Mouse (Mus musculus) hindbrain, embryonic 13.5 days (tissue): ENCODE data around the gene Rab27a. TPM values are rescaled to one million over a fixed set of nuclear protein-coding genes. Genes with fewer than 3 reads are reported as not detected.
"Not testable (repeated sequence)": the region's sequence is repeated elsewhere in the genome, so short reads cannot be mapped to it uniquely, and the experiment has no call there.

Experiments used
- ATAC-seq: fragments of 200-750 bp; cut with Nextera tagmentation; 2 replicates; pipeline ENCODE4 v1.8.0; 2017; ENCODE audit warnings: moderate TSS enrichment; ENCODE audit not compliant: low FRiP score
- H3K27ac ChIP-seq: fragments of 300-500 bp; sonication (generic); 2 replicates; pipeline ENCODE4 v1.5.1; 2015; ENCODE audit warnings: inconsistent platforms, mild to moderate bottlenecking, moderate library complexity
- H3K27me3 ChIP-seq: fragments of 300-500 bp; sonication (generic); 2 replicates; pipeline ENCODE4 v1.6.1; 2015; ENCODE audit warnings: mild to moderate bottlenecking, inconsistent platforms
- H3K36me3 ChIP-seq: fragments of 300-500 bp; sonication (generic); 2 replicates; pipeline ENCODE4 v1.6.1; 2015; ENCODE audit warnings: mild to moderate bottlenecking, inconsistent platforms
- H3K4me1 ChIP-seq: fragments of 300-500 bp; sonication (generic); replicated peaks from 2 replicates; pipeline ENCODE4 v1.6.1; 2015; ENCODE audit warnings: inconsistent platforms
- H3K4me2 ChIP-seq: fragments of 300-500 bp; sonication (generic); 2 replicates; pipeline ENCODE4 v1.6.1; 2015; ENCODE audit warnings: inconsistent platforms, mild to moderate bottlenecking, moderate library complexity
- H3K4me3 ChIP-seq: fragments of 300-500 bp; sonication (generic); 2 replicates; pipeline ENCODE4 v1.5.1; 2015; ENCODE audit warnings: mild to moderate bottlenecking, inconsistent platforms
- H3K9ac ChIP-seq: fragments of 300-500 bp; sonication (generic); 2 replicates; pipeline ENCODE4 v1.6.1; 2015; ENCODE audit warnings: mild to moderate bottlenecking, inconsistent platforms
- H3K9me3 ChIP-seq: fragments of 300-500 bp; sonication (generic); 2 replicates; pipeline ENCODE4 v1.6.1; 2016; ENCODE audit warnings: inconsistent platforms
- WGBS: fragments of 180-500 bp; shearing (Covaris S2); methylation state at CpG from one replicate; pipeline ENCODE4 v1.1.7; 2015; 5-methylcytosine and 5-hydroxymethylcytosine counted together
- polyA plus RNA-seq: library from polyadenylated mRNA; unstranded; fragments of >200 nt; fragmentation: Nextera tagmentation; extraction: Ambion mirVana; gene quantifications from 2 replicates; pipeline ENCODE4 v1.2.1, GENCODE M21; 2015

The Rab27a gene
- polyA plus RNA-seq, 1 experiment from 2014 or later: 1.3 TPM

DNA sequence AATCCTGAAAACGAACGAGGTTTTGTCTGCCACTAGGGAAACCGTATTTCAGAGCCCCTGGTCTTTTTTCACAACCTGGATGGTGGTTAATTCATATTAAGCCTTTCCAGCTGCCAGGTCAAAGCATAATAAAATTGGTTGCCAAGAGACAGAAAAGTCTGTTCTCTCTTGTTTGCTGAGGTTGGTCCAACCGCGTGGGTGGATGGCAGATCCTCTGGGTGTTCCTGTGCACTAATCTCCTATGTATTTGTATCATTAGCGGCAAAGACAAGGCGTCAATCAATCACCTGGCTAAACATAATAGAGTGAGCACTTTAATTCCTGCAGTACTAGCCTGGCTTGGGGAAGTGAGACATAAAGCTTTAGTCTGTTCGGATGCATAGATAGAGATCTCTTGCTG, 6.0 kb downstream of the Rab27a start:
- no peak overlapping the region for H3K27ac ChIP-seq
- no peaks in the 10 kb centered on the region for H3K9me3 ChIP-seq
- no peak overlapping the region for H3K9ac ChIP-seq
- peaks cover 6% of the 10 kb centered on the region; the same call in 1 of the 2 replicates for H3K27me3 ChIP-seq
- no peak overlapping the region for H3K4me2 ChIP-seq
- H3K36me3 ChIP-seq: no peaks in the 10 kb centered on the region
- WGBS: 69% methylated on average over 8 of the region's 8 CpGs
- no peak overlapping the region for H3K4me3 ChIP-seq
- peaks cover 3% of the 10 kb centered on the region; the same call in 1 of the 2 replicates for H3K4me1 ChIP-seq
- ATAC-seq: no peak

DNA sequence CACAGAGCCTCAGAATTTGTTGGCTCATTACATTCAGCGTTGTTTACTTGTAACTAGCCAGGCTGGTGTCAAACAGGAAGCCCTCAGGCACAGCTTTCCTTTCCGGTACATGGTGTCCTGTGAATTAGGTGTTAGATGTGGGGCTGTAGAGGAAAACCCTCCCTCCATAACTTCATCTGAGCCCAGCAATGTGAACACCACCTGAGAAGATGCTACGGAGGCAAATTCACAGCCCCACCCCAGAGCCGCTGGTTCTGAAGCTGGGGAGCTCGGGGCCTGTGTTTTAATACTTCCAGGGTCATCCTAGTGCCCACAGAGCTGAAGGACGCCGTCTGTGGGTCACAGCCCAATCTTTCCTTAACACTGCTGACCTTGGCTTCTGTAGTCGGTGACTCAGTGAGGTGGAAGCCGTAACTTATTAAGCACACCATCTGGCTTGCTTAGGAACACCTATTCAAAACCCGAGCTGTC, 10.8 kb downstream of the Rab27a start:
- no peak overlapping the region; the same call in 1 of the 2 replicates for H3K9ac ChIP-seq
- ATAC-seq: no peak
- no peaks in the 10 kb centered on the region for H3K36me3 ChIP-seq
- no peaks in the 10 kb centered on the region; the same call in 1 of the 2 replicates for H3K4me1 ChIP-seq
- H3K9me3 ChIP-seq: no peaks in the 10 kb centered on the region
- H3K4me3 ChIP-seq: no peak overlapping the region
- no peak overlapping the region for H3K4me2 ChIP-seq
- no peak overlapping the region for H3K27ac ChIP-seq
- no peaks in the 10 kb centered on the region for H3K27me3 ChIP-seq
- WGBS: 71% methylated on average over 10 of the region's 10 CpGs

DNA sequence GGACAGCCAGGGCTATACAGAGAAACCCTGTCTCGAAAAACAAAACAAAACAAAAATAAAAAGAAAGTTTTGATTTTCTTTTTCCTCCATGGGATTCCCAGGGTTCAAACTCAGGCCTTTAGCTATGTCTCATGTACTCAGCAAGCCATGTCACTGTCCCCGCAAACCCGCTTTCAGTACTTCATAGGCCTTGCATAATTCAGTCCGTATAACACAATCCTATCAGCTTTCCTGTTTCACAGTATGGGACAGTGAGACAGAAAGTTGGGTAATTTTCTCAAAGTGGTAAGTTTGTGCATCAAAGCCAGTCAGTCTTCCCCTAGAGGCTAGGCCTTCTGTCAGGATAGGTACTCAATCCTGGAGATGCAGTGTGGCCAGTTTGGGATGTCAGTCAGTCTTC, 14.6 kb downstream of the Rab27a start:
- Histone ChIP-seq H3K27me3 (no peaks in the 10 kb centered on the region), H3K9me3 (no peaks in the 10 kb centered on the region), H3K4me3 (no peak overlapping the region), H3K4me2 (no peak overlapping the region), H3K36me3 (no peaks in the 10 kb centered on the region), H3K27ac (no peak overlapping the region), H3K9ac (no peak overlapping the region), H3K4me1 (peaks cover 4% of the 10 kb centered on the region; the same call in 1 of the 2 replicates)
- WGBS: 86% methylated on average over 4 of the region's 4 CpGs
- ATAC-seq: no peak

DNA sequence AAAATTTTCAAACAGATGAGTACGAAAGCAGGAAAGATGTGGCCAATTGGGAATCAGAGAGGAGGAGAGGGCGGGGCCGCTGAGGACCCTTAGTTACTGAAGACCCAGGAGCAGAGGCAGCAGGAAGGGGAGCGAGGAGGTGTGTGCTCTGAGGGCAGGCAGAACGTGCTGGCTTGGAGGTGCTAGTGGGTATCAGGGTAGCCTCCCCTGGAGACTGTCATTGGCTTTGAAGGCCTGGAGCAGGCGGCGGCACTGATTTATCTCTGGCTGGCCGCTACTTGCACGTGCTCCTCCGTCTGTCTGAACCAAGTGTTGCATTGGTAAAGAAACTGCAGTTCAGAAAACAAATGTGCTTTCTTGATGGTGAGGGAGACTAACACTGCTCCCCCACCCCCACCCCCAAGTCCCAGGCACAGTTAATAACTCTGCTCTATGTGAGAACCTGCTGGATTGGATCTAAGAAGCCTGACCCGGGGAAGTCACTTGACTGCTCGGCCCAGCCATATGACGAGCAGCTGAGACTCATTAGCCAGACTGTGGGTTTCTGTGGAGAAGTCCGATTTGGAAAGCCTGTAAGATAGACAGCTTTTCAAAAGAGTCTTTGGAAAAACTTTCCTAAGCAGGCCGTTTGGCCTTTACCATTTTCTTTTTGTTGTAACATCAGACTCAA, 19.1 kb downstream of the Rab27a start:
- peak overlapping the region; percentile 15; the same call in 1 of the 2 replicates for H3K9ac ChIP-seq
- peak overlapping the region; percentile 34; the same call in 1 of the 2 replicates for H3K4me2 ChIP-seq
- H3K36me3 ChIP-seq: no peaks in the 10 kb centered on the region
- H3K4me1 ChIP-seq: peaks cover 24% of the 10 kb centered on the region
- ATAC-seq: no peak
- H3K9me3 ChIP-seq: no peaks in the 10 kb centered on the region
- H3K27me3 ChIP-seq: no peaks in the 10 kb centered on the region
- 30% methylated on average over 15 of the region's 15 CpGs for WGBS
- no peak overlapping the region for H3K27ac ChIP-seq
- no peak overlapping the region for H3K4me3 ChIP-seq

DNA sequence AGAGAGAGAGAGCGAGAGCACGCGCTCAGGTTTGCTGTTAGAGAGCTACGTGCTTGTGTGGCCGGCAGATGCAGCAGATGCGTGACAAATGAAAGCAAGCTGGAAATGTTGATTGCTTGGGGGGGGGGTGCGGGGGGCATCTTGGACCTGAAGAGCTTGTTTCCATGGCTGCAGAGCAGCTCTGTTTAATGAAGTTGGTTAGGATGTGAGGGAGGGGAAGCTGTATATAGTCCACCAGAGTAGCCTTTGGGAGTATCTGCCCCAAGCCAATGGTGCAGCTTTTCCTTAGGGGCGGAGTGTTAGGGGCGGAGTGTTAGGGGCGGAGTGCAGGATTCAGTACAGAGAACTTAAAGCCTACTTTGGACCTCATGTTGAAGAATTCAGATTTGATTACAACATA, 22.4 kb downstream of the Rab27a start:
- Histone ChIP-seq H3K27ac (no peak overlapping the region; the same call in 1 of the 2 replicates), H3K9me3 (no peaks in the 10 kb centered on the region), H3K27me3 (no peaks in the 10 kb centered on the region), H3K4me1 (peaks cover 24% of the 10 kb centered on the region), H3K36me3 (no peaks in the 10 kb centered on the region), H3K4me2 (peak overlapping the region; percentile 36), H3K9ac (no peak overlapping the region), H3K4me3 (no peak overlapping the region)
- 24% methylated on average over 10 of the region's 10 CpGs for WGBS
- peak; percentile 49; the same call in 1 of the 2 replicates for ATAC-seq

DNA sequence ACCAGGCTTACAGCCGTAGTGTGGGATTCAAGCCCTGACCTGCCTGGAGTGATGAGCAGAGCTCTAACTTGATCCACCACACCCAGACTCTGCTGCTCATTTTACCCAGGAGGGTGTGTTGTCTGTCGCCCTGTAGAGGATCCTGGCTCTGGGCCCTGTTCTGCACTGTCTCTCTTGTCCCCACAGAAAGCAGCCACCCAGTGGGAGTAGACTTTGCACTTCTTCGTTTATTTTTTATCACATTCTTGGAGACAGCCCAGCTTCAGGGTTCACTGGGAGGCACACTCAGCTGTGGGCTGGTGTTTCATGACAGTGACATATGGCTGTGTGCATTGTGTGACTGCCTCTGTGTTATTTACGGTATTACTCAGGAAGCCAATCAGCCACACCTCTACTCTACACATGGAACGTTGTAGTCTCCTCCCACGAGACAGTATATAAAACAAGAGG, 23.6 kb downstream of the Rab27a start:
- Histone ChIP-seq H3K4me3 (no peak overlapping the region), H3K36me3 (no peaks in the 10 kb centered on the region), H3K4me2 (no peak overlapping the region), H3K27ac (no peak overlapping the region), H3K27me3 (no peaks in the 10 kb centered on the region), H3K9ac (no peak overlapping the region), H3K4me1 (peaks cover 24% of the 10 kb centered on the region), H3K9me3 (no peaks in the 10 kb centered on the region)
- ATAC-seq: no peak
- WGBS: 49% methylated on average over 6 of the region's 6 CpGs

DNA sequence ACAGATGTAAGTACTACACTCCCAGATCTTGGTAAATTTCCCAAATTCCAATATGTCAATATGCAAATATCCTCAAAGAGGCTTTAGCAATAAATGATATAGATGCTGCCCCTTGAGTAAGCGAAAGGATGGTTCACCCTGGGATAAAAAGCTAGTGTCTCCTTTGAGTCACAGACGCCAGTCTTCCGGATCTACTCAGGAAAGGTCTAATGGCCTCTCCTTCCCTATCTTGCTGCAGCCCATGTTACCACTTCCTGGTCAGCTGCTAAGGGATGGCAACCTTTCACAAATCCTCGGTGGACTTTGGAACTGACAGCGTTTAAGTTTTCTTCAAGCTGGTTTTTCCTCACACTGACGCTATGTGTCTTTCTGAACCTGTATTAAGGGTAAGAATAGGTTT, 24.0 kb downstream of the Rab27a start:
- Histone ChIP-seq H3K4me3 (no peak overlapping the region), H3K9ac (no peak overlapping the region), H3K36me3 (no peaks in the 10 kb centered on the region), H3K27ac (no peak overlapping the region), H3K9me3 (no peaks in the 10 kb centered on the region), H3K4me2 (no peak overlapping the region), H3K27me3 (no peaks in the 10 kb centered on the region), H3K4me1 (peaks cover 21% of the 10 kb centered on the region)
- no peak for ATAC-seq
- 86% methylated on average over 6 of the region's 6 CpGs for WGBS

DNA sequence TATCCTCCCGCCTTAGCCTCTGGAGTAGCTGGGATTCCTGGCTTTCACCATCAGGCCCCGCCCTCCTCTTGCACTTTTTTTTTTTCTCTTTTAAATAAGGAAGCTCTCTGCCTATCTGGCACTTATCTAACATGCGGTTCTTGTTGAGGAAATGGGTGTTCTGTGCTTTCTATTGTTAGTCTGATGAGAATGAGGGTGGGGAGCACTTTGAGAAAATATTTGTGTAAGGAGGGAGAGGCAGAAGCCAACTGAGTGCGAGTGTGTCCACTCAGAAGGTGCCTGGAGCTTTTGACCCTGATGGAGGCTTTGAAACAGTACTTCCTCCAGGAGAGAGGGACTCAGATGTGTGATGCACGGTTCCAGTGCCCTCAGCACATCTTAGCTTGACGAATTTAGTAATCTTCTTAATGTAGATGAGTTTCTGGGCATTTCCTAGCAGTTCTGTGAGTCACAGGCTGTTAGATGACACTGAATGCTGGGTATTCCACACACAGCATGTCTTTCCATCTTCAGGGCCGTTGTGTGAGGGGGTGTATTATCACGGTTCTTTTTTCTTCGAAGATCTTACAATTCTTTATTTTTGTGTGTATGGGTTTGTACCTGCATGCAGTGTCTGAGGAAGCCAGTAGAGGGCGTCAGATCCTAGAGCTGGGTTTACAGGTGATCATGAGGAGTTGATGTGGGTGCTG, 26.5 kb downstream of the Rab27a start:
- Histone ChIP-seq H3K4me2 (no peak overlapping the region), H3K27ac (no peak overlapping the region), H3K4me1 (peaks cover 20% of the 10 kb centered on the region), H3K9ac (no peak overlapping the region), H3K4me3 (no peak overlapping the region), H3K9me3 (no peaks in the 10 kb centered on the region), H3K36me3 (no peaks in the 10 kb centered on the region), H3K27me3 (no peaks in the 10 kb centered on the region)
- 74% methylated on average over 10 of the region's 10 CpGs for WGBS
- ATAC-seq: no peak

DNA sequence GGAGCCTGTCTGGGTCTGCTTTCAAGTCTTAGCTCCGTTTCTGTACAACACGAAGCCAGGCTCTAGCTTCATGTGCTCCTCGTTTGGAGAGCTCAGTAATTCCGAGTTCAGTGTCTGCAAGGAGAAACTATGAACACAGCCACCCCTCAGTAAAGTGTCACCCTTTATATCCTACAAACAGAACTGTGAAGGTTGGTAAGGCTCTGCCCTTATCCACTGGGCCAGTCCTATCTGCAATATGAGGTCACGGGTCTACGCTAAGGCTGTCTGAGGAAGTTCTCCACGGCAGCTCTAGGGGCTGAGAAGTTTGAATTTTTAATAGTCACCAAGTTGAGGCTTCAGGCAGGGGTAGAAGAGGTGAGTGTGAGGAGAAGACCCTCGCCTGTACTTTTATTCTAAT, 27.8 kb downstream of the Rab27a start:
- WGBS: 86% methylated on average over 8 of the region's 8 CpGs
- no peaks in the 10 kb centered on the region for H3K36me3 ChIP-seq
- no peak overlapping the region for H3K27ac ChIP-seq
- H3K9me3 ChIP-seq: no peaks in the 10 kb centered on the region
- peaks cover 11% of the 10 kb centered on the region for H3K4me1 ChIP-seq
- ATAC-seq: no peak
- no peak overlapping the region for H3K9ac ChIP-seq
- no peak overlapping the region for H3K4me2 ChIP-seq
- no peaks in the 10 kb centered on the region for H3K27me3 ChIP-seq
- H3K4me3 ChIP-seq: no peak overlapping the region

DNA sequence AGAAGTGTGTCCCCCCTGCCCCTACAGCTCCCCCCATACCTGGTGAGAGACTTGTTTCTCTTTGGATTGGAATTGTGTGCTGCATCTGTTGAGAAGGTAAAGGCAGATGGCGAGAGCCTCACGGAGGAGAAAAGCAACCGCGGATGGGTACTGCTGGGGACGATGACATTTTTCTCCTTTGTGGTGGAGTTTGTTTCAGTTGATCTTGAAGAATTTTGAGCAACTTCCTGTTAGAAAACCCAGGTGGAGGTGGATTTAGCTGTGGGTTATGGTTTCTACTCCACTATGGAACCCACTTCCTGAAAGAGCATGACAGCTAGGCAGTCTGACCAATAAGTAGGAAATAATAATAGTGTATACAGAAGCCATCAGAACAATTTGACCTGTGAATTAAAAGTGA, 28.5 kb downstream of the Rab27a start:
- H3K9me3 ChIP-seq: no peaks in the 10 kb centered on the region
- WGBS: 95% methylated on average over 5 of the region's 5 CpGs
- peaks cover 4% of the 10 kb centered on the region for H3K4me1 ChIP-seq
- no peaks in the 10 kb centered on the region for H3K27me3 ChIP-seq
- H3K27ac ChIP-seq: no peak overlapping the region
- H3K4me3 ChIP-seq: no peak overlapping the region
- H3K9ac ChIP-seq: no peak overlapping the region
- no peak for ATAC-seq
- no peaks in the 10 kb centered on the region for H3K36me3 ChIP-seq
- no peak overlapping the region for H3K4me2 ChIP-seq

DNA sequence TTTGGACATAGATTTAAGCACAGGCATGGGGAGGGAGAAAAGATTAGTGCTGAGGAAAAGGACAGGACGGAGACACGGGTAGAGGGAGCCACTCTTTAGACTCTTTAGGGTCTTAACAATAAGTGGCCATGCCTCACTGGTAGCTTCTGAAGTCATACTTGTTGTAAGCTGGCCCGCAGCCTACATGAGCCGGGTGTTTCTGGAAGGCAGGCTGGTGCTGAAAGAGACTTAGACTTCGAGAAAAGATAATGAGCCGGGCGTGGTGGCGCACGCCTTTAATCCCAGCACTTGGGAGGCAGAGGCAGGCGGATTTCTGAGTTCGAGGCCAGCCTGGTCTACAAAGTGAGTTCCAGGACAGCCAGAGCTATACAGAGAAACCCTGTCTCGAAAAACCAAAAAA, 34.7 kb downstream of the Rab27a start:
- H3K9ac ChIP-seq, ATAC-seq: not testable (repeated sequence)

DNA sequence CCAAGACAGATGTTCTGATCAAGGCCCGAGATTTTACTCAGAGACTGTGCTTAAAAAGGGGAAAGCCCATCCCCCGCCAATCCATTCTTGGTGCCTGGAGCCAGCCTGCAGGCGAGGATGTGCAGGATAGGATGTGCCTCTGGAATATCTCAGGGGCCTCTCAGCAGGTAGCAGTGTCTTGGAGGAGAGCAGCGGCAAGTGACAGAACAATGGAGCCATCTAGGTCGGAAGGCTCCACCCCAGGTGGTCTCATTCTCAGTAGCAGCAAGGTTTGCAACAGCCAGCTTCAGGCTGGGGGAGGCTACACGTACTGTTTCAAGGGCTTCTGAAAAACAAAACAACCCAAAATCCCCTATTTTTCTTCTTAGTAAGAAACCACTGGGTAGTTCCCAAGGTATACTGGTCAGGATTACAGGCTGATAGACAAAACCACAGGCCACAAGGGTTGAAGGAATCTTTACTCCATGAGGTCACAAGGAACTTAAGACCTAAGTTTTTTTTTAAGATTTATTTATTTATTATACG, 35.2 kb downstream of the Rab27a start:
- Histone ChIP-seq H3K27ac (no peak overlapping the region), H3K4me1 (no peaks in the 10 kb centered on the region), H3K9me3 (no peaks in the 10 kb centered on the region), H3K4me2 (no peak overlapping the region), H3K4me3 (no peak overlapping the region), H3K9ac (no peak overlapping the region), H3K36me3 (no peaks in the 10 kb centered on the region), H3K27me3 (no peaks in the 10 kb centered on the region)
- 37% methylated on average over 7 of the region's 7 CpGs for WGBS
- no peak for ATAC-seq

More for the DNA sequence above, 34.7 kb downstream of the Rab27a start:
- H3K4me2 ChIP-seq, H3K27me3 ChIP-seq, H3K36me3 ChIP-seq, H3K4me1 ChIP-seq, H3K4me3 ChIP-seq, H3K27ac ChIP-seq, H3K9me3 ChIP-seq: not testable (repeated sequence)
- 92% methylated on average over 9 of the region's 12 CpGs for WGBS
